ENCODE assay signal across 8 mouse cellular contexts in the genomic region with DNA sequence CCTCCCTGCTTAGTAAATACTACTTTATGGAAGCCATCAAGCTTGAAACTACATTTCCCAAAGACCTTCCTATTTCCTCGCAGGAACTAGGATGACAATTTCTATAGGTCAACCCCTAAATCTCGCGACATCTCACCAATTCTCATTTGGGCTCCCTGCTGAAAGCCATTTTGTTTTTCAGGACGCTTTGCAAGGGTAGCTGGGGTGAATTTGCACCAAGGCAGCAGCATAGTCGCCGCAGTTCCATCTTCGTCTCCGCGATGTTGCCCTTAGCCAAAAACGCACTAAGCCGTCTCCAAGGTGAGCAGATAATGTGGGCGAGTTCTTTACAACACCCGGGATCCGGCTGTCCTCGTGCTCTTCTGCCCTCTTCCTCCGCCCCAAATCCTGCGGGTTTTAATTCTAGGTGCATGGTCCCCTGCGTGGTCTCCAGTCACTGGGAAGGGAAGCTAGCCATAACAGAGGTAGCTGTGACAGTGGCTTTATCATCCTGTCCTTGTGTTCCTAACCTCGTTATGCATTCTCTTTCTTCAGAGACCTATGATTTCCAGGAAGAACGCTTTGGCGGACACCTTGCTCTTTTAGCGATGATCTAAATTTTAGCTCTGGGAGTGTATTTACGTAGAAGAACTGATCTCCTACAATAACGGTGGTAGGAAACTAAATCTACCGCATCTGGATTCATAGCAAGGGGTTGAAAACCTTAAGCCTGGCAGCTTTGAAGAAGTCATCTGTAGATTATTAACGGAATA. TPM values are rescaled to one million over a fixed set of nuclear protein-coding genes. Genes with fewer than 3 reads are reported as not detected.
DNase-seq lines count a peak whose midpoint lies in the region; ATAC-seq lines count a peak whose summit lies in the region.

A gene (plus strand): TSS at position 130 of the 752 bp plus-strand sequence.

- no peaks in the 10 kb centered on the region for H3K9me3 ChIP-seq in hindbrain, embryonic 15.5 days

- no peaks in the 10 kb centered on the region for H3K36me3 ChIP-seq in hindbrain, embryonic 15.5 days

- DNase-seq in adipocyte (ENCODE audit: low spot score): peak; percentile 90
- peak; percentile 87 for DNase-seq in gastrocnemius, adult 18-20 months (ENCODE audit: low spot score)
- peak; percentile 58 to 65 for DNase-seq in layer of hippocampus, postnatal 36 days
- peak; percentile 91 for DNase-seq in lung, postnatal 25 days (ENCODE audit: low spot score)
- DNase-seq in retina, embryonic 14.5 days (ENCODE audit: low spot score): peak; percentile 93
- peak; percentile 76 for DNase-seq in thymus, postnatal 4 days

- H3K27ac ChIP-seq in hindbrain, embryonic 15.5 days (replicated peaks): peak within 1 kb of the TSS; percentile 87

- peak within 1 kb of the TSS; percentile 49 for H3K4me2 ChIP-seq in hindbrain, embryonic 15.5 days

- WGBS in hindbrain, embryonic 15.5 days: 18% methylated on average over 26 of the region's 26 CpGs

- H3K4me1 ChIP-seq in hindbrain, embryonic 15.5 days (replicated peaks): peaks cover 8% of the 10 kb centered on the region

- peak within 1 kb of the TSS; percentile 58 for H3K4me3 ChIP-seq in hindbrain, embryonic 15.5 days

- no peaks in the 10 kb centered on the region for H3K27me3 ChIP-seq in hindbrain, embryonic 15.5 days

- peak; percentile 60 for ATAC-seq in common myeloid progenitor, adult 5-6 weeks (replicated peaks; ENCODE audit: low read depth, poor library complexity, severe bottlenecking)
- peak; percentile 37 for ATAC-seq in hindbrain, embryonic 15.5 days (ENCODE audit: low FRiP score, low read depth)

- peak within 1 kb of the TSS; percentile 68 for H3K9ac ChIP-seq in hindbrain, embryonic 15.5 days

RNA-seq across cellular contexts. Expression of the gene that starts here (rescaled TPM):
- 338 and 402 TPM in 2 replicates for total RNA-seq in common myeloid progenitor, adult 5-6 weeks (2017)
- total RNA-seq in gastrocnemius, adult 18-20 months (2021): 100 to 1,000 TPM; 834 to 889 TPM
- polyA plus RNA-seq in hindbrain, embryonic 15.5 days (2015; fragmentation: Nextera tagmentation; extraction: Ambion mirVana): 401 and 490 TPM in 2 replicates
- total RNA-seq in layer of hippocampus, postnatal 36 days (2021): 100 to 1,000 TPM; 323 to 339 TPM

Comparison
In these comparisons a context has a peak if more than half of its experiments do, and no peak if none do; other contexts are left out.
1. Peak in every context shown above with its lines: DNase-seq, ATAC-seq, H3K4me3 ChIP-seq and H3K27ac ChIP-seq.